Mouse (Mus musculus): ENCODE measurements at regions not wholly inside any gene's neighbourhood (a gene's known extent, or its start where the extent isn't known, plus 50 kb on each side); places are given as distances from the start of the nearest gene placed in this dataset.

DNA sequence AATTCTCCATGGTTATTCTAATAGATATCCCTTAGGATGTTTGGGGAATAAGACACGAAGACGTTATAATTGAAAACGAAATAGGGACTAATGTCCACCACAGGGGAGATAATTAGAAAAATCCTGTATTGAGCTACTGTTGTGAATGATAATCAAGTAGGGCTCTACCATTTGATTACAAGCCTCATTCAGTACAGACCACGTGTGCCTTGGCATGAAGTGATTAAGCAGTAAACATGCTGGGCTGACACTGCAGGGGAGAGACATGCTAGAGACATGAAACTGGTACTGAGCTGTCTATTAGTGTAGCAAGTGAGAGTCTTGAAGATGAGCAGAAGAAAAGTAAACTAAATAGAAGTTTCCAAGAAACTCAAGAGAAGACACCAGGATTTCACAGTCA, 797.8 kb downstream of the Efna5 start:
- no peak for DNase-seq (ENCODE audit: low spot score in 2 of 2)

DNA sequence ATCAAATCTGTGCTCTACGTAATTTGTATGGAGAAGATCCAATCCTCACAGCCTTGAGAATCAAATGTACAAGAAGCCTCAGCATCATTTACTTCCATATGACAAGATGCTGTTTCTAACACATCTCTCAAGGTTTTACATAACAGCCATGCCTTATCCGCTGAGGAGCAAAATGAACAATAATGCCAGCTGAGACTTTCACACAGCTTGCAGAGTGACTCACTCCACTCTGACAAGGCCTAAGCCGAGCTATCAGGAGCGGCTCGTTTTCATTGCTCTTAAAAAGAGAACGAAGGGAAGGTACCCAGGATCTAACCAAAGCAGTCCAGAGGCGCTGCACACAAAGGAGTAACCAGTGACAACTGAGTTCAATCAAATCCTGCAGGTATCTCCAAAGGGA, 803.5 kb downstream of the Efna5 start:
- DNase-seq (ENCODE audit: low spot score in 2 of 2), result peak; percentile 24 to 40

DNA sequence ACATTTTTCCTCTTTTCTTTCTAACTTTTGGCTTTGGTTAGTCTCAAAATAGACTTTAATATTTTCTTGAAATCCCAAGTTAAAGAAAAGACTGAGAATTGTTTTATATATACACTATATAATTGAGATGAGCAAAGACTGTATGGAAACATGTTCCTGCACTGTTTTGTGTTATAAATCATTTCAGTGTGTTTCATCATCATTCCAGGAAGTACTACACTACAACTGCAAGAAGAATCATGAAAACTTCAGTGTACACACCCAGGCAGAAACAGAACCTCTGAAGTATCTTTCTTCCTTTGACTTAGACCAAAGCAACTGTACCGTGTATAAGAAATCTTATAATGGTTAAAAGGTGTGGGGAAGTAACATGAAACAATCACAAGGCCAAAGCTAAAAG, 816.2 kb downstream of the Efna5 start:
- DNase-seq (ENCODE audit: low spot score in 2 of 2), result no peak

DNA sequence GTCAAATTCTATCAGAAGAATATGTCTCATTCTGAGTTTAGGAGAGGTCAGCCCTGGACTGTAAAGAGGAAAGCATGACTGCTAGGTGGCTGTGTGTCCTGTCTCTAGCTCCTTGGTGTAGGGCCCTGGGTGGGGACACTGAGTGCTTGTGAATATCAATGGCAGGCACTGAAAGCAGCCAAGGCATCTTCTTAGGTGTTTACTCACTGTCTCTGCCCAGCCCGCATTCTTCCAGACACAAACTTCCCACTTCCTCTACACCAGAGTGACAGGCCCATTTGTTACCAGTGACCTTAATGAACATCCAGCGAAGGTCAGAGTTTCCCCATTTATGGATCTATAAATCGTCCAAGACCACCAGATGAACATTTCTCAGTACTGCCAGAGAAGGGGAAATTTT, 823.1 kb downstream of the Efna5 start:
- DNase-seq (ENCODE audit: low spot score in 2 of 2), result no peak

DNA sequence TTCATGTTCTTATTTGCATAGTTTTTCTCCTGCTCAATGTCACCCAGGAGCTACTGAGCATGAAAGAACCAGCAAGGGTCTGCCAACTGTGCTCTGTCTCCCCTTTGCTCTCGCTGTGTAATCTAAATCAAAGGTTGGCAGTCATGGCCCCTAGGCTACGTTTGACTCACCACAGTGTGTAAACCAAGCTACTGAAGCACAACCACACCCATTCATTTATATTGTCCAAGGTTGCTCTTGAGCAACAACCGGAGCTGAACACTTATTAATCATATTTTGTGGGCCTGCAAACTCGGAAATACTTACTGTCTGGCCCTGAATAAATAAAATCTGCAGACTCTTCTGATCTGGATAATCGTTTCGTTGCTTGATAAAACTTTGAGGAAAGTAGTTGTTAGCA, 826.3 kb downstream of the Efna5 start:
- DNase-seq (ENCODE audit: low spot score in 2 of 2), result no peak

DNA sequence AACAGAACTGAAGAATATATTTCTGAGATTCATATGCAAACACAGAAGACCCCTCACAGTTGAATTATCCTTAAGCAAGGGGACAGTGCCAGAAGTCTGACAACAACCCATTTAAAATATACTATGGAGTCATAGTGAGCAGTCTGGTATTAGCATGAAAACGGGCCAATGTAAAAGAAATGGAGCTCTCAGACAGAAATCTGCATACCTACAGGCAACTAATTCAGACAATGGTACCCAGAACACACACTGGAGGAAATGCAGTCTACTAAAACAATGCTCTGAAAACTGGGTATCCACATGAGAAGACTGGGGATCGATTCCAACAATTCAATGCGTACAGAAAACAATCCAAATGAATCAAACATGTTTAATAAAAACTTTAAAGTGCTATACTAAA, 832.1 kb downstream of the Efna5 start:
- no peak for DNase-seq (ENCODE audit: low spot score in 2 of 2)

DNA sequence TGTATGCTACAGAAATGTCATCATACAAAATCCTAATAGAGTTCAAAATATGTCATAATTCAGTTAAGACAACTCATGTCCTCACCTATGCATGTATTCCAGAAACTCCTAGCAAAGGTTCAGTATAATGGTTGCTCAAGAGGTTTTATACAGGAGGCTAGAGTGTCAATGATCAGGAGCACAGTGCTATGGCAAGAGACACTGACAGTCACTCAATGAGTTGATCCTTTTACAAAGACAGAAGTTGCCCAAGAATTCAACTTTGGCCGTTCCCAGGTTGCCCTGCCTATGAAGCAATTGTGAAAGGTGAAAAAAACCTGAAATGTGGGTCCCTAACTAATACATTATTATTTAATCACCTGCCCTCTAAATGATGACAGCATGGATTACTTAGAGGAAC, 850.5 kb downstream of the Efna5 start:
- DNase-seq (ENCODE audit: low spot score in 2 of 2), result no peak
